Mouse (Mus musculus): ENCODE data around the gene Sp7. TPM values are rescaled to one million over a fixed set of nuclear protein-coding genes. Genes with fewer than 3 reads are reported as not detected.

The Sp7 gene
- polyA plus RNA-seq, 1 experiment from 2014 or later: 1.0 TPM

DNA sequence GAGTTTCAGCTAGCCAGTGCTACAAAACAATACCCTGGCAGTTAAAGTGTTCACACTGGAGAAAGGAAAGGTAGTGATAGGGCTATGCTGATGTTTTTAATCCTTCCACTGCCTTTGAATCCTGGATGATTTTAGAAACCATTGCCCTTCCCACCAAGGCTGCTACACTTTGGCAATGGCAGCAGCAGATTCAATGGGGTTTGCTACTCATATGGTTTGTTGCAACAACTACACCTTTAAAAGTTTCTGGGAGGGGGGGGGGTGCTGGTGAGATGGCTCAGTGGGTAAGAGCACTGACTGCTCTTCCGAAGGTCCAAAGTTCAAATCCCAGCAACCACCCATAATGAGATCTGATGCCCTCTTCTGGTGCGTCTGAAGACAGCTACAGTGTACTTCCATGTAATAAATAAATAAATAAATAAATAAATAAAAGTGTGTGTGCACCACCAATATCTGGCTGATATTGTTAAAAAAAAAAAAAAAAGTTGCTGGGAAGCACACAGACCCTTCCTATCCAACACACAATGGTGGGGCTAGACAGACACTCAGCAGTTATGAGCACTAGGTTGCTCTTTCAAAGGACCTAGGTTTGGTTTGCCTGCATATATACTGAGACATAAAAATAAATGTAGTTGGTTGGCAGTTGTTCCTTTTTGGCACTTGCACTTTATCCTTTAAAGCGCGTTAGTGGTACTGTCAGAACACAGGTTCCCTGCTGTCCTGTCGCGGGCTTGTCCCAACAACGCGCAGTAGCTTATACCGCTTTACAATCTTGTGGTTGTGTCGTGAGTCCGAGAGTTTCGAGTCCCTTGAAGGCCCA lies 42.1 kb downstream of the Sp7 start:
- Histone ChIP-seq H3K27me3 (ENCODE audit: insufficient read depth, poor library complexity, severe bottlenecking) (no peaks in the 10 kb centered on the region), H3K27ac (peak overlapping the region; percentile 45; the same call in 1 of the 2 replicates), H3K9me3 (no peaks in the 10 kb centered on the region), H3K36me3 (peaks cover 69% of the 10 kb centered on the region), H3K4me3 (peak overlapping the region; percentile 34), H3K4me1 (replicated peaks) (peaks cover 13% of the 10 kb centered on the region)
- no peak for DNase-seq (ENCODE audit: low spot score)
- 78% methylated on average over 12 of the region's 12 CpGs for WGBS

GRCm38 (mm10) chr15:102316263-102316662 lies 50.7 kb downstream of the Sp7 start:
- H3K36me3 ChIP-seq: peaks cover 96% of the 10 kb centered on the region
- H3K27me3 ChIP-seq (ENCODE audit: insufficient read depth, poor library complexity, severe bottlenecking): no peaks in the 10 kb centered on the region
- H3K4me3 ChIP-seq: no peak overlapping the region
- WGBS: 92% methylated on average over 6 of the region's 6 CpGs
- H3K9me3 ChIP-seq: no peaks in the 10 kb centered on the region
- H3K4me1 ChIP-seq (replicated peaks): no peaks in the 10 kb centered on the region
- H3K27ac ChIP-seq: no peak overlapping the region
- peak; percentile 43 for DNase-seq (ENCODE audit: low spot score)

GRCm38 (mm10) chr15:102315292-102315691 lies 51.7 kb downstream of the Sp7 start:
- H3K27me3 ChIP-seq (ENCODE audit: insufficient read depth, poor library complexity, severe bottlenecking): no peaks in the 10 kb centered on the region
- no peak overlapping the region for H3K4me3 ChIP-seq
- no peaks in the 10 kb centered on the region for H3K9me3 ChIP-seq
- 90% methylated on average over 8 of the region's 8 CpGs for WGBS
- DNase-seq (ENCODE audit: low spot score): no peak
- H3K27ac ChIP-seq: no peak overlapping the region
- peaks cover 94% of the 10 kb centered on the region for H3K36me3 ChIP-seq
- H3K4me1 ChIP-seq (replicated peaks): no peaks in the 10 kb centered on the region

DNA sequence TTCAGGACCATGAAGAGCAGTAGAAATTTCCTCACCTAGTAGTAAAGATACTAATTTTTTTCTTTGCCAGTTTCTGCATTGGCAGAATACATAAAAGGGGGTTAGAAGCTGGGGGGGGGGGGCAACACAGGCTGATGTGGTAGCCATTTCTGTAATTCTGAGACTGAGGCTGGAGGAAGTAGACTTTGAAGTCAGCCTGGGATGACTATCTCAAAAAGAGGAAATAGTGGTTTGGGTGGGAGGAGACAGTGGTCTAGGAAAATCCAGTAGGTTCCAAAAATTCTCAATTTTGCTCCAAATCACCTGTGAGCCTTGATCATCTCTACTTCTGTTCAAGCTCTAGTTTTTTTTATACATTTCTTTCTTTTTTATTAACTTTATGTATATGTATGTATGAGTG lies 55.5 kb downstream of the Sp7 start:
- no peak for DNase-seq (ENCODE audit: low spot score)
- Histone ChIP-seq H3K4me1 (replicated peaks) (no peaks in the 10 kb centered on the region), H3K27ac (no peak overlapping the region), H3K27me3 (ENCODE audit: insufficient read depth, poor library complexity, severe bottlenecking) (no peaks in the 10 kb centered on the region), H3K36me3 (peaks cover 96% of the 10 kb centered on the region), H3K4me3 (no peak overlapping the region), H3K9me3 (no peaks in the 10 kb centered on the region)

GRCm38 (mm10) chr15:102310074-102310845 lies 56.7 kb downstream of the Sp7 start:
- Histone ChIP-seq H3K27ac (no peak overlapping the region), H3K36me3 (peaks cover 96% of the 10 kb centered on the region), H3K4me1 (replicated peaks) (no peaks in the 10 kb centered on the region), H3K4me3 (no peak overlapping the region), H3K9me3 (no peaks in the 10 kb centered on the region), H3K27me3 (ENCODE audit: insufficient read depth, poor library complexity, severe bottlenecking) (no peaks in the 10 kb centered on the region)
- no peak for DNase-seq (ENCODE audit: low spot score)
- 83% methylated on average over 10 of the region's 10 CpGs for WGBS

DNA sequence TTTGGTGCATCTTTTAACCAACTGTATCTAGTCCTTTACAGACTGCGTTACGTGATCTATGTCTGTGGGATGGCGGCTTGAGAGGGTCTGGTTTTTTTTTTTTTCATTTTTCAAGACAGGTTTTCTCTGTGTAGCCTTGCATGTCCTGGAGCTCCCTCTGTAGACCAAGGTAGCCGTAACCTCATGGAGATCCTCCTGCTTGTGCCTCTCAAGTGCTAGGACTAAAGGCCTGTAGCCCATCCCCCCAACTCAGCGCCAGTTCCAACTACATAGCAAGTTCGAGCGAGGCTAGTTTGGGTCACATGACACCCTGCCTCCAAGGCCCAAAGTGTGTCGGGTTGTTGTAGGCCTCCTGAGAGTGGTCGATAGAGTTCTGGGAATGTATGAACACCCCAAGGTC lies 58.3 kb downstream of the Sp7 start:
- peaks cover 96% of the 10 kb centered on the region for H3K36me3 ChIP-seq
- DNase-seq (ENCODE audit: low spot score): no peak
- no peaks in the 10 kb centered on the region for H3K27me3 ChIP-seq (ENCODE audit: insufficient read depth, poor library complexity, severe bottlenecking)
- H3K9me3 ChIP-seq: no peaks in the 10 kb centered on the region
- no peak overlapping the region for H3K4me3 ChIP-seq
- H3K4me1 ChIP-seq (replicated peaks): no peaks in the 10 kb centered on the region
- 89% methylated on average over 9 of the region's 9 CpGs for WGBS
- no peak overlapping the region for H3K27ac ChIP-seq

Other genes with a start within 250 kb of the Sp7 start
- 14.6 and 17.6 TPM in 2 replicates for gene Spryd3, start 230.9 kb downstream of the Sp7 start, polyA plus RNA-seq (2016; fragmentation: Nextera tagmentation; extraction: Ambion mirVana)
- gene Igfbp6, start 222.8 kb downstream of the Sp7 start, polyA plus RNA-seq (2016; fragmentation: Nextera tagmentation; extraction: Ambion mirVana): 0.20 TPM in 1 of 2 replicates, not detected in the other
- 0.35 and 0.38 TPM in 2 replicates for gene Soat2, start 216.7 kb downstream of the Sp7 start, polyA plus RNA-seq (2016; fragmentation: Nextera tagmentation; extraction: Ambion mirVana)
- 61.8 and 67.1 TPM in 2 replicates for gene Zfp740, start 163.9 kb downstream of the Sp7 start, polyA plus RNA-seq (2016; fragmentation: Nextera tagmentation; extraction: Ambion mirVana)
- gene Csad, start 162.5 kb downstream of the Sp7 start, polyA plus RNA-seq (2016; fragmentation: Nextera tagmentation; extraction: Ambion mirVana): 34.0 and 35.5 TPM in 2 replicates
- 0.31 and 0.90 TPM in 2 replicates for gene Itgb7, start 135.2 kb downstream of the Sp7 start, polyA plus RNA-seq (2016; fragmentation: Nextera tagmentation; extraction: Ambion mirVana)
- 22.1 and 24.5 TPM in 2 replicates for gene Rarg, start 109.7 kb downstream of the Sp7 start, polyA plus RNA-seq (2016; fragmentation: Nextera tagmentation; extraction: Ambion mirVana)
- 0.26 and 0.35 TPM in 2 replicates for gene Gm9918, start 96.6 kb downstream of the Sp7 start, polyA plus RNA-seq (2016; fragmentation: Nextera tagmentation; extraction: Ambion mirVana)
- 61.5 and 66.1 TPM in 2 replicates for gene Mfsd5, start 87.7 kb downstream of the Sp7 start, polyA plus RNA-seq (2016; fragmentation: Nextera tagmentation; extraction: Ambion mirVana)
- 42.6 and 52.2 TPM in 2 replicates for gene Espl1, start 70.9 kb downstream of the Sp7 start, polyA plus RNA-seq (2016; fragmentation: Nextera tagmentation; extraction: Ambion mirVana)
- gene Pfdn5, start 41.1 kb downstream of the Sp7 start, polyA plus RNA-seq (2016; fragmentation: Nextera tagmentation; extraction: Ambion mirVana): 331 and 368 TPM in 2 replicates
- gene Myg1, start 35.5 kb downstream of the Sp7 start, polyA plus RNA-seq (2016; fragmentation: Nextera tagmentation; extraction: Ambion mirVana): 119 and 120 TPM in 2 replicates
- 102 and 122 TPM in 2 replicates for gene Aaas, start 16.4 kb downstream of the Sp7 start, polyA plus RNA-seq (2016; fragmentation: Nextera tagmentation; extraction: Ambion mirVana)
- gene Sp1, start 39.0 kb upstream of the Sp7 start, polyA plus RNA-seq (2016; fragmentation: Nextera tagmentation; extraction: Ambion mirVana): 6.1 and 9.3 TPM in 2 replicates
- gene Amhr2, start 78.2 kb upstream of the Sp7 start, polyA plus RNA-seq (2016; fragmentation: Nextera tagmentation; extraction: Ambion mirVana): 0.17 and 0.18 TPM in 2 replicates
- gene Prr13, start 91.8 kb upstream of the Sp7 start, polyA plus RNA-seq (2016; fragmentation: Nextera tagmentation; extraction: Ambion mirVana): 84.3 and 98.2 TPM in 2 replicates
- gene Pcbp2, start 103.4 kb upstream of the Sp7 start, polyA plus RNA-seq (2016; fragmentation: Nextera tagmentation; extraction: Ambion mirVana): 166 and 207 TPM in 2 replicates
- 3.9 and 11.3 TPM in 2 replicates for gene Gm10337, start 136.5 kb upstream of the Sp7 start, polyA plus RNA-seq (2016; fragmentation: Nextera tagmentation; extraction: Ambion mirVana)
- gene Map3k12, start 149.9 kb upstream of the Sp7 start, polyA plus RNA-seq (2016; fragmentation: Nextera tagmentation; extraction: Ambion mirVana): 27.1 and 35.2 TPM in 2 replicates
- gene Tarbp2, start 151.0 kb upstream of the Sp7 start, polyA plus RNA-seq (2016; fragmentation: Nextera tagmentation; extraction: Ambion mirVana): 132 and 135 TPM in 2 replicates
- gene Npff, start 157.8 kb upstream of the Sp7 start, polyA plus RNA-seq (2016; fragmentation: Nextera tagmentation; extraction: Ambion mirVana): 1.5 and 2.4 TPM in 2 replicates